Mouse (Mus musculus) liver, postnatal 0 days (tissue): ENCODE results near the gene Sec14l5. TPM values are rescaled to one million over a fixed set of nuclear protein-coding genes. Genes with fewer than 3 reads are reported as not detected.

Experiments used
- ATAC-seq: fragments of 200-750 bp; cut with Nextera tagmentation; 2 replicates; pipeline ENCODE4 v1.8.0; 2017; ENCODE audit warnings: mild to moderate bottlenecking, moderate library complexity
- DNase-seq: peaks from one replicate; pipeline ENCODE4 v3.0.0-alpha.2; 2016
- H3K27ac ChIP-seq: fragments of 300-500 bp; sonication (generic); 2 replicates; pipeline ENCODE4 v1.5.1; 2014; ENCODE audit warnings: antibody characterized with exemption, moderate library complexity, mild to moderate bottlenecking, low read depth
- H3K27me3 ChIP-seq: fragments of 300-500 bp; sonication (generic); 2 replicates; pipeline ENCODE4 v1.6.1; 2014; ENCODE audit warnings: low read length, control low read depth, mixed read lengths; ENCODE audit not compliant: insufficient read depth
- H3K36me3 ChIP-seq: fragments of 300-500 bp; sonication (generic); replicated peaks from 2 replicates; pipeline ENCODE4 v1.6.1; 2014; ENCODE audit warnings: mild to moderate bottlenecking, control low read depth, low read length, moderate library complexity, mixed read lengths; ENCODE audit not compliant: insufficient read depth
- H3K4me1 ChIP-seq: fragments of 300-500 bp; sonication (generic); 2 replicates; pipeline ENCODE4 v1.6.1; 2014; ENCODE audit warnings: antibody characterized with exemption, mild to moderate bottlenecking, control low read depth; ENCODE audit not compliant: insufficient read depth
- H3K4me2 ChIP-seq: fragments of 300-500 bp; sonication (generic); 2 replicates; pipeline ENCODE4 v1.6.1; 2014; ENCODE audit warnings: low read depth, mild to moderate bottlenecking, low read length, moderate library complexity, mixed read lengths
- H3K4me3 ChIP-seq: fragments of 300-500 bp; sonication (generic); 2 replicates; pipeline ENCODE4 v1.5.1; 2014; ENCODE audit warnings: low read depth, low read length
- H3K9ac ChIP-seq: fragments of 300-500 bp; sonication (generic); replicated peaks from 2 replicates; pipeline ENCODE4 v1.6.1; 2014; ENCODE audit warnings: mild to moderate bottlenecking, moderate library complexity
- H3K9me3 ChIP-seq: fragments of 300-500 bp; sonication (generic); 2 replicates; pipeline ENCODE4 v1.6.1; 2016; ENCODE audit warnings: mild to moderate bottlenecking, control low read depth, low read length, mixed read lengths
- CTCF ChIP-seq: sonication (generic); IDR thresholded peaks from 2 replicates; pipeline ENCODE4 v1.5.1; 2016; ENCODE audit warnings: antibody characterized with exemption, low read depth
- EP300 ChIP-seq: IDR thresholded peaks from 2 replicates; pipeline ENCODE4 v1.6.1; 2016; ENCODE audit warnings: antibody characterized with exemption, low read depth, mild to moderate bottlenecking
- WGBS: fragments of 180-500 bp; shearing (Covaris S2); extraction: QIAGEN DNeasy Blood & Tissue Kit; methylation state at CpG from one replicate; pipeline ENCODE4 v1.1.7; 2014; ENCODE audit not compliant: insufficient replicate concordance; 5-methylcytosine and 5-hydroxymethylcytosine counted together
- polyA plus RNA-seq: library from polyadenylated mRNA; unstranded; fragments of >200 nt; fragmentation: Nextera tagmentation; extraction: Ambion mirVana; gene quantifications from 2 replicates; pipeline ENCODE4 v1.2.1, GENCODE M21; 2015

The Sec14l5 gene
- polyA plus RNA-seq, 1 experiment from 2014 or later, result 0.04 TPM

DNA sequence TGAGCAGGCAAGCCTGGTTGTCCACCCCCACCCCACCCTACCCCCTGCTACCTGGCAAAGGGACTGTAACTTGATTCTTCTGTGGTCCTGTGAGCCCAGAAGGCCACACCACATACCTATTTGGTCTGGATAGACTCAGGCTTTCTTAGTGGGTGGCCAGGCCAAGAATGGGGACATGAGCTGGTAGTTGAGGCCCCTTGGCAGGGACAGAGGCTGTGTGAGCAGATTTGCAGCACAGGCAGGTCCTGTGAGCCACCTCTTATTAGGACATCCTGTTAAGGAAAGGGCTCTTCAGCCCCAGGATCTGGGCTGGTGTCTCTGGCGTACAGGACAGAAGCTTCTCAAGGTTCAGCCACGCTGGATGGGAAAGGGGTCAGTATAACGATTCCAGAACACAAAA is 10.2 kb downstream of the Sec14l5 start:
- ATAC-seq (no peak), DNase-seq (no peak)
- Histone ChIP-seq H3K4me3 (no peak overlapping the region), H3K9me3 (no peaks in the 10 kb centered on the region), H3K27me3 (no peaks in the 10 kb centered on the region), H3K27ac (no peak overlapping the region), H3K4me1 (0 out of 2 replicates have a peak, but pooled peaks cover 3% of the 10 kb centered on the region), H3K4me2 (no peak overlapping the region), H3K36me3 (no peaks in the 10 kb centered on the region), H3K9ac (no peak overlapping the region)
- 71% methylated on average over 3 of the region's 3 CpGs for WGBS
- TF ChIP-seq CTCF (no peak), EP300 (no peak)

DNA sequence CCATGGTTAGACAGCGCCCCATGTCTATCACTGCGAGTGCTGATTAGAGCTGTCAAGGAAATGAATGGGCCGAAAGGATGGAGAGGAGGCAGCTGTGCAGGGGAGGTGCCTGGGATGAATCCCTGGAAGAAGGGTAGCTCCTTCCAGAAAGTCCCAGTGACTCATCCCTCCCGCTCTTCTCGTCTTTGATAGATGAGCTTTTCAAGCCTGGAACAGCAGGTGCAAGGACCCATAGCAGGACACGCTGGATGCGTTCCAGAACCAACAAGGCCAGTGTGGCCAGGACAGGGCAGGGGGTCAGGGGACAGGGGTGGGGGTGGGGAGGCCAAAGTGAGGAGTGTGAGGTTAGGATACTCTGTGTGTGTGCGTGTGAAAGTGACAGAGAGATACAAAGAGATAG is 12.3 kb downstream of the Sec14l5 start:
- WGBS, result 63% methylated on average over 8 of the region's 8 CpGs

DNA sequence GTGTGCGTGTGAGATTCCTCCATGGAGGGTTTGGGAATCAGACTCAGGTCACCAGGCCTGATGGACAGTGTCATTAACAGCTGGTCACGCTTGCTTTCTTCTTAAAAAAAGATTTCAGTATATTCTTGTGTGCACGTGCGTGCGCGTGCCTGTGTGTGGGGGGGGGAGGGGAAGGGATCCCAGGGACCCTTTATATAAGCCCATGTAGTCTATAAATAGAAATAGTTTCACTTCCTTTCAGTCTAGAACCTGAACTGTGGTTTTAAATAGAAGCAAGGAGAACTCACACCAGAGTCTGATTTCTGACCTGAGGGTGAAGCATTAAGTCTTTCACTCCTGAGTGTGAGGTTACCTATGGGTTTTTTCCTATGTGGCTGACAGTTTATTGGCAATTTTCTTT is 17.4 kb downstream of the Sec14l5 start:
- no peaks in the 10 kb centered on the region for H3K36me3 ChIP-seq
- H3K4me3 ChIP-seq, result no peak overlapping the region
- no peak for DNase-seq
- no peak for ATAC-seq
- H3K9ac ChIP-seq, result no peak overlapping the region
- H3K9me3 ChIP-seq, result no peaks in the 10 kb centered on the region
- no peak overlapping the region for H3K27ac ChIP-seq
- WGBS, result 49% methylated on average over 6 of the region's 6 CpGs
- no peaks in the 10 kb centered on the region for H3K4me1 ChIP-seq
- TF ChIP-seq CTCF (no peak), EP300 (no peak)
- no peaks in the 10 kb centered on the region for H3K27me3 ChIP-seq
- no peak overlapping the region for H3K4me2 ChIP-seq

More for the DNA sequence above, 12.3 kb downstream of the Sec14l5 start:
- peak; percentile 41 for DNase-seq
- peak; percentile 62 for ATAC-seq
- H3K9ac ChIP-seq, result no peak overlapping the region
- TF ChIP-seq EP300, result no peak
- no peak for TF ChIP-seq CTCF
- no peaks in the 10 kb centered on the region for H3K36me3 ChIP-seq
- H3K27me3 ChIP-seq, result no peaks in the 10 kb centered on the region
- H3K4me3 ChIP-seq, result no peak overlapping the region
- H3K4me2 ChIP-seq, result no peak overlapping the region
- H3K4me1 ChIP-seq, result 0 out of 2 replicates have a peak, but pooled peaks cover 3% of the 10 kb centered on the region
- no peaks in the 10 kb centered on the region for H3K9me3 ChIP-seq
- no peak overlapping the region for H3K27ac ChIP-seq

DNA sequence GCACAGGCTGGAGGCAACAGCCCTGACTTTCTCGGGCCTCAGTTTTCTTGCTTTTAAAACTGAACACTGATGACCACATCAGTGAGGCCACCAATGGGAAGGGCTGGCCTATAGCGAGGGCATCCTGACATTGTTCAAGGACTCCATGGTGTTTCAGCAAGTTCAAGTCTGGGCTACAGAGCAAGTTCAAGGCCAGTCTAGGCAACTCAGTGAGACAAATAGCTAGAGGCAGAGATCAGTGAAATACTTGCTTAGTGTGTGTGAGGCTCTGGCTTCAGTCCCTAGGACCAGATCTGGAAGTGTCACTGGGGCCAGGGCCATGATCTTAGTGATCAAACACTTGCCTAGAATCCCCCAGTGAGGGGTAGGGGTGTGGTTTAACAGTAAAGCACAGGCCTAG is 21.1 kb downstream of the Sec14l5 start:
- no peak for ATAC-seq
- H3K36me3 ChIP-seq, result no peaks in the 10 kb centered on the region
- WGBS, result 64% methylated on average over 2 of the region's 2 CpGs
- TF ChIP-seq CTCF, result no peak
- no peak for TF ChIP-seq EP300
- DNase-seq, result no peak
- H3K27me3 ChIP-seq, result no peaks in the 10 kb centered on the region
- H3K4me1 ChIP-seq, result no peaks in the 10 kb centered on the region
- H3K4me3 ChIP-seq, result no peak overlapping the region
- no peak overlapping the region for H3K27ac ChIP-seq
- no peak overlapping the region for H3K4me2 ChIP-seq
- no peak overlapping the region for H3K9ac ChIP-seq
- H3K9me3 ChIP-seq, result no peaks in the 10 kb centered on the region

DNA sequence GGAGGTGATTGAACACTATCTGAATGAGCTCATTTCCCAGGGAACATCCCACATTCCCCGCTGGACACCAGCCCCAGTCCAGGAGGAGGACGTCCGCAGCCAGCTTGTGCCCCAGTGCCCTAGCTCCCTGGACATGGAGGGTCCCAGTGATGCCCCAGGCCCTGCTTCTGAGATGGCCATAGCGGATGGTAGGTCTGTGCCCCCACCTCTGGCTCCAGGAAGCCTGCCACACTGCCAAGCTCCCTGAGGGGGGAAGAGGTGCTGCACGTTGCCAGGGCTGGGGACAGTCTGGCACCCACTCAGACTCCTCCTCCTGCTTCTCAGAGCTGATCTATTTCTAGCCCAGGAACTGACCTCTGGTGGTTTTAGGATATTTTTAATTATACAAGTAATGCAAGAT is 21.9 kb downstream of the Sec14l5 start:
- Histone ChIP-seq H3K4me3 (no peak overlapping the region), H3K4me1 (no peaks in the 10 kb centered on the region), H3K27ac (no peak overlapping the region), H3K27me3 (no peaks in the 10 kb centered on the region), H3K9me3 (no peaks in the 10 kb centered on the region), H3K36me3 (no peaks in the 10 kb centered on the region), H3K9ac (no peak overlapping the region), H3K4me2 (no peak overlapping the region)
- DNase-seq (no peak), ATAC-seq (no peak)
- 68% methylated on average over 5 of the region's 5 CpGs for WGBS
- no peak for TF ChIP-seq CTCF
- no peak for TF ChIP-seq EP300

DNA sequence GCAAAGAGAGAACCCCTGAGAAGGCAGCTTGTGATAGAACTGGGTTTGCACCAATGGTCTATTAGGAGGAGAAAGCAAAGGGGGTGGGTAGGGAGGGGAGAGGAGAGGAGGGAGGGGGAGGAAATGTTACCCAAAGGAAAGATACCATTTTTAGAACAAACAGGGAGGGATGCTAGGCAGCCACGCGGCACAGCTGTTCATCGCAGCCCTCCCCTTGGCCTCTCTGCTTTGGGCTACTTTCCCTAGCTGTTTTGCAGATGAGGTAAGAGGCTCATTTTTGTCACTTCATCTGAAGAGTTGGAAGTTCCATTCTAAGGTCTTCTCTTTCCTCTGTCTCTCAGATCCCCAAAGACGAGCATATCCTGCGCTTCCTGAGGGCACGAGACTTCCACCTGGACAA is 25.7 kb downstream of the Sec14l5 start:
- WGBS, result 82% methylated on average over 6 of the region's 6 CpGs
- DNase-seq, result no peak

DNA sequence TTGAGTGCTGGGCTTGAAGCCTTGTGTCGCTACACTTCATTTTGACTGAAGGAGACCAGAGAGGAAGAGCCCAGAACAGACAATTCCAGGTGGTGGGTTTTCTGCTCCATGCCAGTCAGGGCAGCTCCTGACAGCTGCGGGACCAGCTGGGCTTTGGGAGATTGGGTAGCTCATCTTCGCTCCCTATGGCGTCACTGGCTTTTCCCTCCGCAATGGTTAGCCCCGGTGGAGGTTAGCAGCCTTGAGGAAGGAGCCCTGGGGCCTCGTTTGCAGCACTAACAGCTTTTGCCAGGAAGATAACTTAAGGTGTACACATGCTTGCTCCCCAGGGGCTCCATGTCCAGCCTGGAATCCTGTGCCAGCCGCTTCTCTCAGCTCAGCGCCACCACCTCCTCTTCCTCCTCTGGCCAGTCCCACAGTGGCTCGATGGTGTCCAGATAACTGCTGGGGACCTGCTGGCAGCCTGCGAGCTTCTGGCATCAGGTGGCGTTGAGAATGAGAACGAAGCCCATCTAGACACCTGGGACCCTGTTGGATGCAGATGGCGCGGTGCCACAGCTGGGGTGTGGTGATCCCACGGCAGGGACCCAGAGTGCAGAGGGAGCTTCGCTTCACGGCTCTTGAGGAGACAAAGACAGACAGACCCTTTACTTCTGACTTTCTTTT is 36.5 kb downstream of the Sec14l5 start:
- H3K9ac ChIP-seq, result no peak overlapping the region
- no peaks in the 10 kb centered on the region for H3K4me1 ChIP-seq
- no peak overlapping the region for H3K27ac ChIP-seq
- no peaks in the 10 kb centered on the region for H3K9me3 ChIP-seq
- no peak for DNase-seq
- no peaks in the 10 kb centered on the region for H3K27me3 ChIP-seq
- H3K4me2 ChIP-seq, result no peak overlapping the region
- no peaks in the 10 kb centered on the region for H3K36me3 ChIP-seq
- no peak for ATAC-seq
- 81% methylated on average over 18 of the region's 18 CpGs for WGBS
- TF ChIP-seq CTCF (no peak), EP300 (no peak)
- no peak overlapping the region for H3K4me3 ChIP-seq

More for the DNA sequence above, 25.7 kb downstream of the Sec14l5 start:
- no peak overlapping the region for H3K27ac ChIP-seq
- TF ChIP-seq EP300 (no peak), CTCF (no peak)
- no peaks in the 10 kb centered on the region for H3K36me3 ChIP-seq
- no peak overlapping the region for H3K4me3 ChIP-seq
- no peaks in the 10 kb centered on the region for H3K27me3 ChIP-seq
- H3K9ac ChIP-seq, result no peak overlapping the region
- H3K4me1 ChIP-seq, result no peaks in the 10 kb centered on the region
- H3K4me2 ChIP-seq, result no peak overlapping the region
- H3K9me3 ChIP-seq, result no peaks in the 10 kb centered on the region
- ATAC-seq, result no peak
